Mouse (Mus musculus) heart, adult 2 months (tissue): ENCODE measurements around the gene Tbc1d4. TPM values are rescaled to one million over a fixed set of nuclear protein-coding genes. Genes with fewer than 3 reads are reported as not detected.

Experiments
- DNase-seq, 2 experiments: peaks; one replicate each; pipeline ENCODE4 v3.0.0; 2021
- H3K27ac ChIP-seq: fragments of 200-600 bp; 2 replicates; pipeline ENCODE4 v1.8.1; 2022
- H3K27me3 ChIP-seq: fragments of 200-500 bp; 2 replicates; pipeline ENCODE4 v1.6.1; 2012; ENCODE audit warnings: mild to moderate bottlenecking, low read length, inconsistent platforms, mixed read lengths; ENCODE audit not compliant: control insufficient read depth, insufficient read depth
- H3K36me3 ChIP-seq: fragments of 200-500 bp; 2 replicates; pipeline ENCODE4 v1.6.1; 2012; ENCODE audit warnings: low read length, inconsistent platforms; ENCODE audit not compliant: control insufficient read depth, insufficient read depth
- H3K4me1 ChIP-seq: fragments of 200-500 bp; 2 replicates; pipeline ENCODE4 v1.6.1; 2011; ENCODE audit warnings: low read length; ENCODE audit not compliant: control insufficient read depth, insufficient read depth
- H3K4me3 ChIP-seq: fragments of 200-600 bp; 2 replicates; pipeline ENCODE4 v1.8.1; 2022
- H3K79me2 ChIP-seq: fragments of 200-500 bp; replicated peaks from 2 replicates; pipeline ENCODE4 v1.6.1; 2012; ENCODE audit warnings: mild to moderate bottlenecking, inconsistent platforms, low read length, moderate library complexity, mixed read lengths; ENCODE audit not compliant: control insufficient read depth, insufficient read depth
- H3K9ac ChIP-seq: fragments of 200-500 bp; 2 replicates; pipeline ENCODE4 v1.6.1; 2012; ENCODE audit warnings: low read depth, mild to moderate bottlenecking, control low read depth, inconsistent platforms, low read length, mixed read lengths
- CTCF ChIP-seq: fragments of 200-600 bp; IDR thresholded peaks from 2 replicates; pipeline ENCODE4 v1.8.1; 2022; ENCODE audit warnings: antibody characterized with exemption, mild to moderate bottlenecking, moderate library complexity
- EP300 ChIP-seq: fragments of 200-500 bp; IDR thresholded peaks from 2 replicates; pipeline ENCODE4 v1.6.1; 2011; ENCODE audit warnings: low read depth, low read length, control low read depth; ENCODE audit not compliant: insufficient read depth
- POLR2A ChIP-seq: fragments of 200-500 bp; IDR thresholded peaks from 2 replicates; pipeline ENCODE4 v1.6.1; 2011; ENCODE audit warnings: mild to moderate bottlenecking, low read depth, low read length, control low read depth; ENCODE audit not compliant: insufficient read depth
- WGBS: fragments of 180-500 bp; shearing (Covaris S2); methylation state at CpG from one replicate; pipeline ENCODE4 v1.1.7; 2018; 5-methylcytosine and 5-hydroxymethylcytosine counted together
- intact Hi-C: fragments of 180-260 bp; cut with DNase I; formaldehyde crosslinking; loops from one replicate; pipeline ENCODE4 v1.15.1; 2025
- polyA plus RNA-seq: library from polyadenylated mRNA; depleted of rRNA; stranded (reverse); fragments of >200 nt; gene quantifications from 2 replicates; pipeline ENCODE4 v1.2.3, GENCODE M21; 2012
- total RNA-seq, 2 experiments: library from RNA; stranded (reverse); gene quantifications; 2 replicates each; pipeline ENCODE4 v1.2.3; 2021

The Tbc1d4 gene
- total and polyA plus RNA-seq, 3 experiments: 33.2 to 90.6 (median 84.1) TPM

DNA sequence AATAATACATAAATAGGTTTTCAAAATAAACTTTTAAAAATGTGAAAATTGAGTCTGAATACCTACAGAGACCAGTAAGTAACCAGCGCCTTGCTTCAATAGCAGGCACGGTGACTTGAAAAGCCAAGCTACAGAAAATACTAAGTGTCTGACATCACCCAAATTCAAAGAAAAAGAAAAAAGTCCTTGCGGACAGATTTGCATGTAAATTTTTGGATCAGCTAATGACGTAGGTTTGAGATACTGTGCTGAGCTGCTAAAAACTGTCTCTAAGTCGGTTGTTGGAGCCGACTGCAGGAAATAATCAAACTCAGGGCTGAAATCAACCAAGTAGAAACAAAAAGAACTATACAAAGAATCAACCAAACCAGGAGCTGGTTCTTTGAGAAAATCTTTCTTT lies 107.1 kb downstream of the Tbc1d4 start:
- intact Hi-C loops: no loop called here
- no peak overlapping the region for H3K27ac ChIP-seq
- H3K36me3 ChIP-seq: peaks cover 3% of the 10 kb centered on the region; the same call in 1 of the 2 replicates

DNA sequence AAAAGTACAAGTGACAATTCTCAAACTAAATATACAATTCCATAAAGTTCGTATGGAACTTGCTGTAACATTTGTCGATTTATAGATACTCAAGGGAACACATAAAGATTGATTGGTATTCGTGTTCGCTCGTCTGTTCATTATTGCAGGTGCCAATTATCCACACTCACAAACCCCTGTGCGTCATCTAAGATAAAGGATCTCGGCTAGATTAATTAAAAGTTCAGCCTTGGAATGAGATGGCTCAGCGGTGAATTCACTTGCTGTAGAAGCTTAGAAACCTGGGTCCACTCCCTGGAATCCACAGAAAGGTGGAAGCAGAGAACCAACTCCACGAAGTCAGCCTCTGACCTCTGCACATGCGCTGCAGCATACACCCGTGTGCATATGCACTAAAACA lies 107.5 kb downstream of the Tbc1d4 start:
- no peaks in the 10 kb centered on the region for H3K4me1 ChIP-seq
- WGBS: 90% methylated on average over 11 of the region's 11 CpGs
- H3K9ac ChIP-seq: no peak overlapping the region
- H3K27me3 ChIP-seq: no peaks in the 10 kb centered on the region
- H3K4me3 ChIP-seq: no peak overlapping the region
- H3K79me2 ChIP-seq: peaks cover 1% of the 10 kb centered on the region; the same call in 1 of the 2 replicates
- peaks cover 3% of the 10 kb centered on the region; the same call in 1 of the 2 replicates for H3K36me3 ChIP-seq
- TF ChIP-seq POLR2A: no peak
- no peak for TF ChIP-seq EP300
- TF ChIP-seq CTCF: no peak
- no peak overlapping the region for H3K27ac ChIP-seq
- intact Hi-C loops: no loop called here
- no peak for DNase-seq

More for the DNA sequence above, 107.1 kb downstream of the Tbc1d4 start:
- no peaks in the 10 kb centered on the region for H3K4me1 ChIP-seq
- H3K4me3 ChIP-seq: no peak overlapping the region
- H3K9ac ChIP-seq: no peak overlapping the region
- DNase-seq: no peak
- no peaks in the 10 kb centered on the region for H3K27me3 ChIP-seq
- 85% methylated on average over 6 of the region's 6 CpGs for WGBS
- H3K79me2 ChIP-seq: peaks cover 1% of the 10 kb centered on the region; the same call in 1 of the 2 replicates
- no peak for TF ChIP-seq CTCF
- no peak for TF ChIP-seq EP300
- no peak for TF ChIP-seq POLR2A

- no peak overlapping the region for H3K27ac ChIP-seq
- H3K4me1 ChIP-seq: no peaks in the 10 kb centered on the region
- H3K4me3 ChIP-seq: no peak overlapping the region
- DNase-seq: no peak
- H3K27me3 ChIP-seq: no peaks in the 10 kb centered on the region
- H3K79me2 ChIP-seq: peaks cover 1% of the 10 kb centered on the region; the same call in 1 of the 2 replicates
- no peak for TF ChIP-seq POLR2A
- no peak for TF ChIP-seq EP300
- no peak for TF ChIP-seq CTCF
- intact Hi-C loops: no loop called here
- H3K9ac ChIP-seq: no peak overlapping the region
- peaks cover 3% of the 10 kb centered on the region; the same call in 1 of the 2 replicates for H3K36me3 ChIP-seq
- 53% methylated on average over 11 of the region's 11 CpGs for WGBS
These were observed 108.2 kb downstream of the Tbc1d4 start for GRCm38 (mm10) chr14:101500826-101501225.

- intact Hi-C loops: no loop called here
- Histone ChIP-seq H3K79me2 (peaks cover 1% of the 10 kb centered on the region; the same call in 1 of the 2 replicates), H3K27me3 (no peaks in the 10 kb centered on the region), H3K36me3 (peaks cover 4% of the 10 kb centered on the region), H3K4me3 (no peak overlapping the region), H3K27ac (no peak overlapping the region), H3K4me1 (peaks cover 1% of the 10 kb centered on the region; the same call in 1 of the 2 replicates), H3K9ac (no peak overlapping the region)
- TF ChIP-seq CTCF (no peak), EP300 (no peak), POLR2A (no peak)
- DNase-seq: no peak
- 100% methylated on average over 1 of the region's 1 CpGs for WGBS
These were observed 109.2 kb downstream of the Tbc1d4 start for GRCm38 (mm10) chr14:101499838-101500237.

- H3K4me1 ChIP-seq: no peaks in the 10 kb centered on the region
- no peak overlapping the region for H3K9ac ChIP-seq
- DNase-seq: no peak
- no peak for TF ChIP-seq EP300
- TF ChIP-seq CTCF: no peak
- TF ChIP-seq POLR2A: no peak
- peaks cover 6% of the 10 kb centered on the region for H3K36me3 ChIP-seq
- intact Hi-C loops: no loop called here
- H3K79me2 ChIP-seq: no peaks in the 10 kb centered on the region
- no peaks in the 10 kb centered on the region for H3K27me3 ChIP-seq
- no peak overlapping the region for H3K4me3 ChIP-seq
- H3K27ac ChIP-seq: no peak overlapping the region
- WGBS: 84% methylated on average over 15 of the region's 15 CpGs
These were observed 120.7 kb downstream of the Tbc1d4 start for GRCm38 (mm10) chr14:101488264-101488810.

DNA sequence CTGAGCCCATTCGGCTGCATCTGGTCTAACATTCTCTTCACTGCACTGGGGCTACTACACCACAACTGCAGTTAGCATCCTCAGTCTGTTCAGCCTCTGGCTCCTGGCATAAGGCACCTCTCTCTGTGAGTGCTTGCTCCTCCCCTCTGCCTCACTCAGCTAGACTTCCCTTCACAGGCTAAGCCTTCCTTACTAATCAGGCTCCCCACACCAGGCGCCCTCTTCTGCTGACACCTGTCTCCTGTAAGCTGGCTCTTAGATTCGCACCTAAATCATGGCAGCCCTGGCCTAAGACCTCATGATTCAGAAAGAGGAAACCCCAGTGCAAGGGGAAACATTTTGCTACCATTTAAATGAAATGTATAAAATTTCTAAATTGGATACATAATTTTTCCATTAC lies 122.4 kb downstream of the Tbc1d4 start:
- intact Hi-C loops: no loop called here
- Histone ChIP-seq H3K36me3 (peaks cover 8% of the 10 kb centered on the region), H3K4me1 (peaks cover 3% of the 10 kb centered on the region; the same call in 1 of the 2 replicates), H3K4me3 (no peak overlapping the region), H3K9ac (no peak overlapping the region), H3K79me2 (no peaks in the 10 kb centered on the region), H3K27me3 (no peaks in the 10 kb centered on the region), H3K27ac (no peak overlapping the region)
- no peak for DNase-seq
- TF ChIP-seq EP300: no peak
- no peak for TF ChIP-seq POLR2A
- TF ChIP-seq CTCF: no peak
- WGBS: 72% methylated on average over 3 of the region's 3 CpGs
